Mouse (Mus musculus): ENCODE measurements at regions not wholly inside any gene's neighbourhood (a gene's known extent, or its start where the extent isn't known, plus 50 kb on each side); places are given as distances from the start of the nearest gene placed in this dataset.

DNA sequence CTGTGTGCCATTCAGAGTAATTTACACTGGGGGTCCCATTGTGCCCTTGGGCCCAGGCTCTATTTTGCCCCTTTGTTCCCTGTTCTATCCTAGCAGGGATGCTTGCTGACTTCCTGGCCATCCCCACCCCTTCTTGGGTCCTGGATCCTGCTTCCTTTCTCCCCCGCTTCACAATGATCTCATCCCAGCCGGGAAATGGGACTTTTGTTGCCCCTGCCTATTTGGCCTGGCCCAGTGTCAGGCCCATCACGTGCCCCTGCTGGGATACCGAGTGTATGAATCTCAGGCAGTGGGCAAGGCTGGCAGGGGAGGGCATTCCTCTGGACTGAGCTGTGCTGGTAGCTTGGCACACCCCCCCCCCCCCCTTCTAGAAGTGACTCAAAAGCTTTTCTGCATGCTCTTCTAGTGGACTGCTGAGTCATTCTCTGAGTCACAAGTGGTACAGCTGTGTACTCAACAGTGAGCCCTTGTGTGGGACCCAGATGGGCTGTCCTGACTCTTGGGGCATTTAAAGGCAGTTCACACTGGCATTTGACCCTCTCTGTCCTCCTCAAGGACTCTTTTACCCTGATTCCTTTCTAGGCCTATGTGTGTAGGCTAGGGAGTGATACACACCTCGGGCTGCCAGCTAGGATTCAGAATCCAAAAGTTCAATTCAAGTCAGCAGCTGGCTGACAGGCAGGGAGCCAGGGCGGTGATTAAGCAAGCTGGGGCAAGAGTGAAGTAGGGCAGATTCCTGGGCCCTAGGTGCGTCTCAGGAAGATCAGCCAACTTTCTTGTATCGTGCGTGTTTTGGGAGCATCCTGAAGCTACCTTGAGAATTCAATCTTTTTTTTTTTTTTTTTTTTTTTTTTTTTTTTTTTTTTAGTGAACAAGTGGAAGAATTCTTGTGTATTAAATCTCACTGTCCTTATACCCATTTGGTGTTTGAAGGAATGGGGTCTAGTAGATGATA, 1156.6 kb upstream of the A1bg start:
- no peaks in the 10 kb centered on the region for H3K9me3 ChIP-seq (replicated peaks; ENCODE audit: low read length)
- 0 out of 2 replicates have a peak overlapping the region, but pooled peaks have one; percentile 25 for H3K27ac ChIP-seq

DNA sequence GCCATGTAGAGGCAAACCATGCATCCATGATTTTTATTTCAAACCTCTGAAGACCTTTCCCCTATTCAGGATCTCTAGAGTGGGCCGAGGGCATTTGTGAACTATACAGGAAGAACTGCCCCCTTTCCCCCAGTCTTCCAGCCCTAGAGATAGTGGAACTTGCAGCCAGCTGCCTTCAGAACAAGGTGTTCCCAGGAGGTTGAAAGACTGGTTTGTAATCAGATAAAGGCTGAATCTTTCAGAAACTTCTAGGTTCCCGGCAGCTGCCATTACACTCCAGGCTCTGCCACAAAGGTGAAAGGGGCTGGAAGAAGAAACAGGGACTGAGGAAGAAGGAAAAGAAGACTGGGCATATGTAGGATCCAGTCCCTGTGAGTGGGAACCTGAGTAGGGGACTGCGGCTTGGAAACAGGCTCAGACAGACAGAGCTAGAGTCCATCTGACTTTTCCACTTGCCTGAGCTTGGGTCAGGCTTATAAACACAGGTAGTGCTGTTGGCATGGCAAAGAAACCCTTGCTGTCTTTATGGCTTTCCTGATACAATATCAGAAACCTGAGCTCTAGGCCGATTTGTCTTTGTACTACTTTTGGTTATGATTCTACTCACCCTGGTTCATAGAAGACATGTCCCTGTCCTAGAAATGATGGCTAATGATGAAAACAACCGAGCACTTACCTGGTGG, 1153.9 kb upstream of the A1bg start:
- H3K27ac ChIP-seq = no peak overlapping the region
- no peak overlapping the region for H3K4me3 ChIP-seq (replicated peaks; ENCODE audit: low read depth, low read length)
- WGBS = 83% methylated on average over 5 of the region's 5 CpGs
- TF ChIP-seq CTCF (IDR thresholded peaks at IDR 0.05; ENCODE audit: low read depth) = no peak
- H3K9me3 ChIP-seq (replicated peaks; ENCODE audit: low read length) = no peaks in the 10 kb centered on the region
- no peaks in the 10 kb centered on the region for H3K36me3 ChIP-seq (ENCODE audit: insufficient read depth, low read length)
- H3K27me3 ChIP-seq (ENCODE audit: insufficient read depth, low read length) = no peaks in the 10 kb centered on the region
- H3K9ac ChIP-seq (ENCODE audit: low read depth, low read length) = no peak overlapping the region
- ATAC-seq (replicated peaks; ENCODE audit: low FRiP score, low read depth) = no peak
- DNase-seq (ENCODE audit: low spot score) = no peak
- H3K4me2 ChIP-seq (ENCODE audit: low read length) = no peak overlapping the region
- H3K4me1 ChIP-seq (replicated peaks; ENCODE audit: insufficient read depth, low read length) = no peaks in the 10 kb centered on the region

More for the DNA sequence above, 1156.6 kb upstream of the A1bg start:
- ATAC-seq (replicated peaks; ENCODE audit: low FRiP score, low read depth) (peak; percentile 80), DNase-seq (ENCODE audit: low spot score) (no peak)
- no peak overlapping the region for H3K9ac ChIP-seq (ENCODE audit: low read depth, low read length)
- no peak for TF ChIP-seq CTCF (IDR thresholded peaks at IDR 0.05; ENCODE audit: low read depth)
- no peaks in the 10 kb centered on the region for H3K4me1 ChIP-seq (replicated peaks; ENCODE audit: insufficient read depth, low read length)
- 62% methylated on average over 9 of the region's 9 CpGs for WGBS
- no peak overlapping the region for H3K4me2 ChIP-seq (ENCODE audit: low read length)
- no peaks in the 10 kb centered on the region for H3K36me3 ChIP-seq (ENCODE audit: insufficient read depth, low read length)
- H3K4me3 ChIP-seq (replicated peaks; ENCODE audit: low read depth, low read length) = no peak overlapping the region
- H3K27me3 ChIP-seq (ENCODE audit: insufficient read depth, low read length) = no peaks in the 10 kb centered on the region

DNA sequence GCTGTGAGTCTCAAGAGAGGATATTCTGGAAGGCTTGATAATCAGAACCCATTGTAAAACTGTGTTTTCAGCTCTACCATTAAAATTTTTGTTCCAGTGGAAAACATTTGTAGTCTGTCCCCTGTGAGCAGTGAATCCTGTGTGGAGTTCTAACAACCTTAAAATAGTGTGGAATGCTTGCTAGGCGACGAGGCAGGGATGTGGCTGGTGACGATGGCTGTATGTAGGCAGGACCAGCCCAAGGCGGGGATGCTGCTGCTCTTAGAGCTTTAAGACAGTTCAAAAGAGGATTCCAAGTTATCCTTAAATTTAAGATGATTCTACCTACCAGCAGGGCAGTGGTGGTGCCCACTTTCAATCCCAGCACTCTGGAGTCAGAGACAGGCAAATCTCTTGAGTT, 1151.9 kb upstream of the A1bg start:
- ATAC-seq (replicated peaks; ENCODE audit: low FRiP score, low read depth) = no peak
- TF ChIP-seq CTCF (IDR thresholded peaks at IDR 0.05; ENCODE audit: low read depth) = no peak

DNA sequence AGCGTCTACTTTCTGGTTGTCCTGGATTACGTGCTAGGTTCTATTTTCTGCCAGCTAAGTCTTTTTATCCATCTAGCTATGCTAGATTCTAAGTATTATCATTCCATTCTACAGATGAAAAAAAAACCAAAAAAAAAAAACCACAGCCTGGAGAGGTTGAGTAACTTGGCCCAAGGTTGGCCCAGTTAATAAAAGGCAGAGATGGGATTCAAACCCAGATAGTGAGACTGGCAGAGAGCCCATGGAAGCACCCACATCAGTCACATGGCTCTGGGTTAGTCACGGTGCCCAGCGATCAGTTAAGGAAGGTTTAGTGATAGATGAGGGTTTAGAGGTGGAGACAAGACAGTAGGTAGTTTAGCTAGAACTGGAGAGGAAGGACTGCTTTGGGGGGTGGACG, 1150.8 kb upstream of the A1bg start:
- no peaks in the 10 kb centered on the region for H3K27me3 ChIP-seq (ENCODE audit: insufficient read depth, low read length)
- H3K4me1 ChIP-seq (replicated peaks; ENCODE audit: insufficient read depth, low read length) = no peaks in the 10 kb centered on the region
- WGBS = 98% methylated on average over 5 of the region's 5 CpGs
- H3K36me3 ChIP-seq (ENCODE audit: insufficient read depth, low read length) = no peaks in the 10 kb centered on the region
- no peak overlapping the region for H3K9ac ChIP-seq (ENCODE audit: low read depth, low read length)
- no peak overlapping the region for H3K27ac ChIP-seq
- ATAC-seq (replicated peaks; ENCODE audit: low FRiP score, low read depth) (no peak), DNase-seq (ENCODE audit: low spot score) (no peak)
- no peak overlapping the region for H3K4me2 ChIP-seq (ENCODE audit: low read length)
- no peaks in the 10 kb centered on the region for H3K9me3 ChIP-seq (replicated peaks; ENCODE audit: low read length)
- TF ChIP-seq CTCF (IDR thresholded peaks at IDR 0.05; ENCODE audit: low read depth) = no peak
- H3K4me3 ChIP-seq (replicated peaks; ENCODE audit: low read depth, low read length) = no peak overlapping the region

More for the DNA sequence above, 1151.9 kb upstream of the A1bg start:
- Histone ChIP-seq H3K9ac (ENCODE audit: low read depth, low read length) (no peak overlapping the region), H3K4me2 (ENCODE audit: low read length) (no peak overlapping the region), H3K9me3 (replicated peaks; ENCODE audit: low read length) (no peaks in the 10 kb centered on the region), H3K4me1 (replicated peaks; ENCODE audit: insufficient read depth, low read length) (no peaks in the 10 kb centered on the region), H3K36me3 (ENCODE audit: insufficient read depth, low read length) (no peaks in the 10 kb centered on the region), H3K4me3 (replicated peaks; ENCODE audit: low read depth, low read length) (no peak overlapping the region), H3K27me3 (ENCODE audit: insufficient read depth, low read length) (no peaks in the 10 kb centered on the region), H3K27ac (no peak overlapping the region)
- DNase-seq (ENCODE audit: low spot score) = no peak
- 93% methylated on average over 4 of the region's 4 CpGs for WGBS

- no peak for ATAC-seq (replicated peaks; ENCODE audit: low FRiP score, low read depth)
- Histone ChIP-seq H3K4me3 (replicated peaks; ENCODE audit: low read depth, low read length) (no peak overlapping the region), H3K4me2 (ENCODE audit: low read length) (no peak overlapping the region), H3K9me3 (replicated peaks; ENCODE audit: low read length) (no peaks in the 10 kb centered on the region), H3K9ac (ENCODE audit: low read depth, low read length) (no peak overlapping the region), H3K27me3 (ENCODE audit: insufficient read depth, low read length) (no peaks in the 10 kb centered on the region), H3K27ac (no peak overlapping the region), H3K4me1 (replicated peaks; ENCODE audit: insufficient read depth, low read length) (no peaks in the 10 kb centered on the region), H3K36me3 (ENCODE audit: insufficient read depth, low read length) (no peaks in the 10 kb centered on the region)
- DNase-seq (ENCODE audit: low spot score) = no peak
- WGBS = 87% methylated on average over 2 of the region's 2 CpGs
- TF ChIP-seq CTCF (IDR thresholded peaks at IDR 0.05; ENCODE audit: low read depth) = no peak
Observed at GRCm38 (mm10) chr15:62071311-62071710, 1148.5 kb upstream of the A1bg start.

GRCm38 (mm10) chr15:62068422-62069160, 1145.8 kb upstream of the A1bg start:
- WGBS = 49% methylated on average over 11 of the region's 11 CpGs
- DNase-seq (ENCODE audit: low spot score) = peak; percentile 22
- Histone ChIP-seq H3K27me3 (ENCODE audit: insufficient read depth, low read length) (no peaks in the 10 kb centered on the region), H3K4me3 (replicated peaks; ENCODE audit: low read depth, low read length) (no peak overlapping the region), H3K36me3 (ENCODE audit: insufficient read depth, low read length) (no peaks in the 10 kb centered on the region), H3K27ac (no peak overlapping the region), H3K9me3 (replicated peaks; ENCODE audit: low read length) (no peaks in the 10 kb centered on the region), H3K4me1 (replicated peaks; ENCODE audit: insufficient read depth, low read length) (no peaks in the 10 kb centered on the region), H3K4me2 (ENCODE audit: low read length) (no peak overlapping the region), H3K9ac (ENCODE audit: low read depth, low read length) (no peak overlapping the region)
- no peak for TF ChIP-seq CTCF (IDR thresholded peaks at IDR 0.05; ENCODE audit: low read depth)
- no peak for ATAC-seq (replicated peaks; ENCODE audit: low FRiP score, low read depth)
